Mouse (Mus musculus): ENCODE data around the gene Fxyd3. TPM values are rescaled to one million over a fixed set of nuclear protein-coding genes. Genes with fewer than 3 reads are reported as not detected.

Fxyd3 gene
- polyA plus RNA-seq (2015; fragmentation: Nextera tagmentation; extraction: Ambion mirVana): 364 and 383 TPM in 2 replicates

DNA sequence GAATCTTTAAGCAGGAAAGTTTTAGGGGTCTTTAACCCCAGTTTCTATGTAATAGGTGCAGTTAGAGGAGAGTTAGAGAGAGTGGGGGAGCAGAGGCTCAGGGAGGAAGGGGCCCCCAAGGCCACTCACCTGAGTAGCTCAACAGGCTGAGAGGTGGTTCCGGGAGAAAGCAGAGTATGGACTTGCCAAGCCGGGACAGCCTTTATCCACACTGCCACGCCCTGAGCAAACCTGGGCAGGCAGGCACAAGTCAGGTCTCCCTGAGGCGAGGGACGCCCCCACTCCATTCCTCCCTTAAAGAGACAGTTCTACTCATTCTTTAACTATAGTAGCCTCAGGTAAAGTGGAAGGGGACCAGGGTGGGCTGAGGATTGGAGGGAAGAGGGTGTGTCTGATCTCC lies at the start of gene Fxyd3:
Gene Fxyd3, minus strand, starts transcription at position 213 of the 400 bp plus-strand sequence.
- Histone ChIP-seq H3K36me3 (no peaks in the 10 kb centered on the region), H3K4me1 (peaks cover 16% of the 10 kb centered on the region), H3K27ac (peak within 1 kb of the TSS; percentile 67), H3K9ac (no peak within 1 kb of the TSS; the same call in 1 of the 2 replicates), H3K9me3 (no peaks in the 10 kb centered on the region), H3K4me3 (replicated peaks) (peak within 1 kb of the TSS; percentile 35), H3K4me2 (peak within 1 kb of the TSS; percentile 37), H3K27me3 (replicated peaks) (no peaks in the 10 kb centered on the region)
- 48% methylated on average over 5 of the region's 5 CpGs for WGBS
- ATAC-seq (ENCODE audit: insufficient read depth, low FRiP score, low read depth): peak; percentile 69

DNA sequence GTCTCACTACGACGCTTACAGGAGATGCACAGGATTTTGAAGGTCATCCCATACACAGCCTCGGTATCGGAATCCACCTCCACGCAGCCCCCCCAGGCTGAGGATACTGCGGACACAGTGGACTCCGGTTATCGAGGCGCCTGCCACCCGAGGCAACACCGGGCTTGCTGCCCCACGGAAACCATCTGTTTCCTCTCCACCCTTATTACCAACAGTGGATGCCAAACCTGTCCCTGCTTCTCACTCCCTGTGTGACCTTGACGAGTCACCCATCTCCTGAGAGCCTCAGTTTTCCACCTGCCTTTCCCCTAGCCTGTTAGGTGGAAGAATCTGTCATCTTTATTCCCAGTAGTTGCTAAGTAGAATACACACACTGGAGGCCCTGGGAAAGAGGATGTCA lies 48.6 kb upstream of the Fxyd3 start:
- Histone ChIP-seq H3K4me1 (peaks cover 15% of the 10 kb centered on the region), H3K9ac (no peak overlapping the region), H3K9me3 (no peaks in the 10 kb centered on the region), H3K27me3 (replicated peaks) (peaks cover 28% of the 10 kb centered on the region), H3K27ac (no peak overlapping the region), H3K4me2 (no peak overlapping the region), H3K36me3 (0 out of 2 replicates have a peak, but pooled peaks cover 10% of the 10 kb centered on the region), H3K4me3 (replicated peaks) (no peak overlapping the region)
- ATAC-seq (ENCODE audit: insufficient read depth, low FRiP score, low read depth): no peak
- 76% methylated on average over 13 of the region's 13 CpGs for WGBS

GRCm38 (mm10) chr7:31124381-31124780 lies 47.9 kb upstream of the Fxyd3 start:
- Histone ChIP-seq H3K36me3 (0 out of 2 replicates have a peak, but pooled peaks cover 4% of the 10 kb centered on the region), H3K4me2 (no peak overlapping the region), H3K4me3 (replicated peaks) (no peak overlapping the region), H3K27me3 (replicated peaks) (peaks cover 28% of the 10 kb centered on the region), H3K27ac (no peak overlapping the region), H3K9ac (no peak overlapping the region), H3K9me3 (no peaks in the 10 kb centered on the region), H3K4me1 (peaks cover 15% of the 10 kb centered on the region)
- ATAC-seq (ENCODE audit: insufficient read depth, low FRiP score, low read depth): no peak
- WGBS: 81% methylated on average over 5 of the region's 5 CpGs

GRCm38 (mm10) chr7:31123697-31124096 lies 47.2 kb upstream of the Fxyd3 start:
- Histone ChIP-seq H3K27ac (no peak overlapping the region), H3K4me1 (peaks cover 15% of the 10 kb centered on the region), H3K4me2 (no peak overlapping the region), H3K9ac (no peak overlapping the region), H3K27me3 (replicated peaks) (peaks cover 28% of the 10 kb centered on the region), H3K4me3 (replicated peaks) (no peak overlapping the region), H3K36me3 (no peaks in the 10 kb centered on the region), H3K9me3 (no peaks in the 10 kb centered on the region)
- WGBS: 75% methylated on average over 3 of the region's 3 CpGs
- ATAC-seq (ENCODE audit: insufficient read depth, low FRiP score, low read depth): no peak

DNA sequence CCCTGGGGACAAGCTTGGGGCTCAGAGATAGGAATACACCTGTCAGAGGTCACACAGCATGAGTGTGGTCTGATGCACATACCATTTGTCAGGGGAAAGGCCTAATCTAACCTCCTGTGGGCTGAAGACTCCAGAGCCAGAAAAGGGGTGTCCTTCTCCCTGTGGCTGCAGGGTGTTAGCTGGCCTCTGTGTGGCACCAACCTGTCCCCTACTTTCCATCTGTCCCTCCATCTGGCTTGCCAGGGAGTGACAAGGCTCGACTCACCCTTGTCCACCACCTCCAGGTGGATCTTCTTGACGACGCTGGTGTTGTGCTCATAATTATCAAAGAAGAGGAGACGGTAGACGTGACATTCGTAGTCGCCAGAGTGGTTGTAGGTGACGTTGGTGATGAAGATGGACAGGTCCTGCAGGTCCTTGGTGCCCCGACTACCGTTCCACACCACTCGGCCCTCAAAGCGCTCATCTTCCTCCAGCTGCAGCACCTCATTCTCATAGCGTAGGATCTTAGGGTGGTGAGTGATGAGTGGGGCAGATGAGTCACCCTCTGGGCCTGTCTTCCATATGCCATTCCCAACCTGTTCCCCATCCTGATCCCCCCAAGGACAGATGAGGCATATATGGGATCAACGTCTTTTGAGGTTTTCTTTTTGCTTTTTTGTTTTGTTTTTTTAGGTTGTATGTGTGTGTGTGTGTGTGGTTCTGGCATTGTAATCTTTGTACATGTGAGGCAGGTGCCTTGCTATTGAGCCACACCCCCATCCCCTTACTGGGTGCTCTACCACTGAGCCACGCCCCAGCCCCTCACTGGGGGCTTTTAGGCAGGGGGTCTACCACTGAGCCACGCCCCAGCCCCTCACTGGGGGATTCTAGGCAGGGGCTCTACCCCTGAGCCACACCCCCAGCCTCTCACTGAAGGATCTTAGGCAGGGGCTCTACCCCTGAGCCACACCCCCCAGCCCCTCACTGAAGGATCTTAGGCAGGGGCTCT lies 46.4 kb upstream of the Fxyd3 start:
- H3K27ac ChIP-seq: no peak overlapping the region
- peaks cover 15% of the 10 kb centered on the region for H3K4me1 ChIP-seq
- no peak overlapping the region for H3K4me3 ChIP-seq (replicated peaks)
- no peaks in the 10 kb centered on the region for H3K36me3 ChIP-seq
- no peaks in the 10 kb centered on the region for H3K9me3 ChIP-seq
- H3K9ac ChIP-seq: no peak overlapping the region
- ATAC-seq (ENCODE audit: insufficient read depth, low FRiP score, low read depth): no peak
- H3K4me2 ChIP-seq: no peak overlapping the region
- 86% methylated on average over 16 of the region's 16 CpGs for WGBS
- peaks cover 28% of the 10 kb centered on the region for H3K27me3 ChIP-seq (replicated peaks)

- Histone ChIP-seq H3K9me3 (no peaks in the 10 kb centered on the region), H3K27ac (no peak overlapping the region), H3K9ac (no peak overlapping the region), H3K27me3 (replicated peaks) (peaks cover 3% of the 10 kb centered on the region; the same call in 1 of the 2 replicates), H3K4me3 (replicated peaks) (no peak overlapping the region), H3K4me2 (no peak overlapping the region), H3K36me3 (no peaks in the 10 kb centered on the region), H3K4me1 (peaks cover 12% of the 10 kb centered on the region)
- ATAC-seq (ENCODE audit: insufficient read depth, low FRiP score, low read depth): no peak
- WGBS: 83% methylated on average over 5 of the region's 5 CpGs
These were observed 43.1 kb upstream of the Fxyd3 start for GRCm38 (mm10) chr7:31119556-31119955.

- no peak overlapping the region for H3K9ac ChIP-seq
- no peak overlapping the region for H3K27ac ChIP-seq
- no peak overlapping the region for H3K4me2 ChIP-seq
- no peak for ATAC-seq (ENCODE audit: insufficient read depth, low FRiP score, low read depth)
- H3K9me3 ChIP-seq: no peaks in the 10 kb centered on the region
- no peaks in the 10 kb centered on the region for H3K36me3 ChIP-seq
- no peaks in the 10 kb centered on the region for H3K27me3 ChIP-seq (replicated peaks)
- WGBS: 88% methylated on average over 7 of the region's 7 CpGs
- H3K4me1 ChIP-seq: peaks cover 12% of the 10 kb centered on the region
- H3K4me3 ChIP-seq (replicated peaks): no peak overlapping the region
These were observed 42.0 kb upstream of the Fxyd3 start for GRCm38 (mm10) chr7:31118486-31118885.

- 89% methylated on average over 11 of the region's 11 CpGs for WGBS
- Histone ChIP-seq H3K36me3 (no peaks in the 10 kb centered on the region), H3K4me2 (no peak overlapping the region), H3K27ac (no peak overlapping the region), H3K27me3 (replicated peaks) (no peaks in the 10 kb centered on the region), H3K9me3 (no peaks in the 10 kb centered on the region), H3K4me1 (peaks cover 12% of the 10 kb centered on the region), H3K4me3 (replicated peaks) (no peak overlapping the region), H3K9ac (no peak overlapping the region)
- no peak for ATAC-seq (ENCODE audit: insufficient read depth, low FRiP score, low read depth)
These were observed 41.0 kb upstream of the Fxyd3 start for GRCm38 (mm10) chr7:31117465-31117864.

GRCm38 (mm10) chr7:31116721-31117145 lies 40.2 kb upstream of the Fxyd3 start:
- no peaks in the 10 kb centered on the region for H3K36me3 ChIP-seq
- H3K27ac ChIP-seq: no peak overlapping the region
- WGBS: 51% methylated on average over 16 of the region's 16 CpGs
- peaks cover 16% of the 10 kb centered on the region for H3K4me1 ChIP-seq
- ATAC-seq (ENCODE audit: insufficient read depth, low FRiP score, low read depth): no peak
- H3K27me3 ChIP-seq (replicated peaks): no peaks in the 10 kb centered on the region
- H3K4me3 ChIP-seq (replicated peaks): no peak overlapping the region
- H3K9me3 ChIP-seq: no peaks in the 10 kb centered on the region
- no peak overlapping the region for H3K4me2 ChIP-seq
- no peak overlapping the region for H3K9ac ChIP-seq

- peak; percentile 78 for ATAC-seq (ENCODE audit: insufficient read depth, low FRiP score, low read depth)
- H3K27ac ChIP-seq: peak overlapping the region; percentile 75
These were observed 39.1 kb upstream of the Fxyd3 start for GRCm38 (mm10) chr7:31115587-31116043.

GRCm38 (mm10) chr7:31115182-31115581 lies 38.7 kb upstream of the Fxyd3 start, which contains the start of gene Hpn:
Hpn (minus strand) TSS chr7:31115290.
- peak within 1 kb of the TSS; percentile 51 for H3K4me2 ChIP-seq
- H3K27me3 ChIP-seq (replicated peaks): no peaks in the 10 kb centered on the region
- 16% methylated on average over 15 of the region's 15 CpGs for WGBS
- H3K4me1 ChIP-seq: peaks cover 16% of the 10 kb centered on the region
- no peak within 1 kb of the TSS for H3K9ac ChIP-seq
- peak within 1 kb of the TSS; percentile 75 for H3K27ac ChIP-seq
- H3K9me3 ChIP-seq: no peaks in the 10 kb centered on the region
- no peaks in the 10 kb centered on the region for H3K36me3 ChIP-seq
- peak within 1 kb of the TSS; percentile 35 for H3K4me3 ChIP-seq (replicated peaks)
- peak; percentile 89 for ATAC-seq (ENCODE audit: insufficient read depth, low FRiP score, low read depth)

More at GRCm38 (mm10) chr7:31115587-31116043, 39.1 kb upstream of the Fxyd3 start:
- no peaks in the 10 kb centered on the region for H3K9me3 ChIP-seq
- peaks cover 16% of the 10 kb centered on the region for H3K4me1 ChIP-seq
- peak overlapping the region; percentile 51 for H3K4me2 ChIP-seq
- H3K9ac ChIP-seq: no peak overlapping the region
- H3K36me3 ChIP-seq: no peaks in the 10 kb centered on the region
- WGBS: 22% methylated on average over 17 of the region's 17 CpGs
- H3K27me3 ChIP-seq (replicated peaks): no peaks in the 10 kb centered on the region
- H3K4me3 ChIP-seq (replicated peaks): peak overlapping the region; percentile 35

DNA sequence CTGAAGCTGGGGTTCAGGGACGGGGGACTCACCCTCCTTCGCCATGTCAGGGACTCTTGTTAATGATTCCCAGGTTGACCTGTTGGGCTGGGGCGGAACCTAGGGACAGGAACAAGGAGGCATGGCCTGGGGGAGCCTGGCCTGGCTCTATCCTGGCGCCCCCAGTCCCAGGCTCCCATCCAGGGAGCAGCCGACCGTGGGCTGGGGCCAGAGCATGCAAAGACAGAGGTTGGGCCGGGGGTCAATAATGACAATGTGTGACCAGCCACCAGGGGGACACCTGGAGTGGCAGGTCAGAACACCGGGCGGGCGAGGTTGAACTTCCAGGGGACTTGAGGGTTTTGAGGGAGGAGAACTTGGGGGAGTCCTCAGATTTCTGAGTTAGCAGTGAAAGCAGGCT lies 38.1 kb upstream of the Fxyd3 start:
- 0 out of 2 replicates have a peak, but pooled peaks have one; percentile 14 for ATAC-seq (ENCODE audit: insufficient read depth, low FRiP score, low read depth)
- Histone ChIP-seq H3K4me3 (replicated peaks) (peak overlapping the region; percentile 35), H3K9ac (no peak overlapping the region), H3K27ac (peak overlapping the region; percentile 75; the same call in 1 of the 2 replicates), H3K4me2 (peak overlapping the region; percentile 51), H3K9me3 (no peaks in the 10 kb centered on the region), H3K27me3 (replicated peaks) (no peaks in the 10 kb centered on the region), H3K4me1 (peaks cover 16% of the 10 kb centered on the region), H3K36me3 (no peaks in the 10 kb centered on the region)
- 55% methylated on average over 10 of the region's 10 CpGs for WGBS
